Mouse (Mus musculus) embryonic facial prominence, embryonic 11.5 days (tissue): ENCODE results near the gene Agtr2. TPM values are rescaled to one million over a fixed set of nuclear protein-coding genes. Genes with fewer than 3 reads are reported as not detected.
A peak's percentile ranks its signal among the peaks of the same experiment; 100 is the strongest.
"Not testable (repeated sequence)": the region's sequence is repeated elsewhere in the genome, so short reads cannot be mapped to it uniquely, and the experiment has no call there.

Source experiments
- ATAC-seq: fragments of 200-750 bp; cut with Nextera tagmentation; replicated peaks from 2 replicates; pipeline ENCODE4 v1.8.0; 2017; ENCODE audit warnings: low read depth; ENCODE audit not compliant: insufficient number of reproducible peaks, low FRiP score, low TSS enrichment
- DNase-seq: peaks from one replicate; pipeline ENCODE4 v3.0.0-alpha.2; 2015; ENCODE audit warnings: low spot score
- H3K27ac ChIP-seq: fragments of 300-500 bp; sonication (generic); replicated peaks from 2 replicates; pipeline ENCODE4 v1.5.1; 2014; ENCODE audit warnings: mild to moderate bottlenecking, low read depth, low read length, control low read depth
- H3K27me3 ChIP-seq: fragments of 300-500 bp; sonication (generic); 2 replicates; pipeline ENCODE4 v1.6.1; 2014; ENCODE audit warnings: mild to moderate bottlenecking, low read length, moderate library complexity, mixed read lengths; ENCODE audit not compliant: control insufficient read depth, insufficient read depth
- H3K36me3 ChIP-seq: fragments of 300-500 bp; sonication (generic); replicated peaks from 2 replicates; pipeline ENCODE4 v1.6.1; 2014; ENCODE audit warnings: low read depth, mild to moderate bottlenecking, low read length, moderate library complexity, mixed read lengths; ENCODE audit not compliant: control insufficient read depth, insufficient read depth
- H3K4me1 ChIP-seq: fragments of 300-500 bp; sonication (generic); 2 replicates; pipeline ENCODE4 v1.6.1; 2014; ENCODE audit warnings: low read length, mixed read lengths; ENCODE audit not compliant: control insufficient read depth, insufficient read depth
- H3K4me2 ChIP-seq: fragments of 300-500 bp; sonication (generic); 2 replicates; pipeline ENCODE4 v1.6.1; 2014; ENCODE audit warnings: low read depth, mild to moderate bottlenecking, control low read depth, low read length, moderate library complexity
- H3K4me3 ChIP-seq: fragments of 300-500 bp; sonication (generic); 2 replicates; pipeline ENCODE4 v1.5.1; 2014; ENCODE audit warnings: low read depth, low read length, control low read depth
- H3K9ac ChIP-seq: fragments of 300-500 bp; sonication (generic); replicated peaks from 2 replicates; pipeline ENCODE4 v1.6.1; 2014; ENCODE audit warnings: mild to moderate bottlenecking, control low read depth, low read length
- H3K9me3 ChIP-seq: fragments of 300-500 bp; sonication (generic); replicated peaks from 2 replicates; pipeline ENCODE4 v1.6.1; 2016; ENCODE audit warnings: mild to moderate bottlenecking, low read length, inconsistent platforms, mixed read lengths; ENCODE audit not compliant: control insufficient read depth
- WGBS: fragments of 180-500 bp; shearing (Covaris S2); extraction: QIAGEN DNeasy Blood & Tissue Kit; methylation state at CpG from one replicate; pipeline ENCODE4 v1.1.7; 2014; 5-methylcytosine and 5-hydroxymethylcytosine counted together
- polyA plus RNA-seq: library from polyadenylated mRNA; unstranded; fragments of >200 nt; fragmentation: Nextera tagmentation; extraction: Ambion mirVana; gene quantifications from 2 replicates; pipeline ENCODE4 v1.2.1, GENCODE M21; 2014

The Agtr2 gene
- 6.4 and 11.2 TPM in 2 replicates for polyA plus RNA-seq

GRCm38 (mm10) chrX:21484414-21484813 is at the start of gene Agtr2:
Gene Agtr2 (plus strand): TSS chrX:21484544.
- Histone ChIP-seq H3K27me3 (no peaks in the 10 kb centered on the region), H3K4me3 (no peak within 1 kb of the TSS), H3K9ac (no peak within 1 kb of the TSS), H3K36me3 (no peaks in the 10 kb centered on the region), H3K4me2 (no peak within 1 kb of the TSS), H3K27ac (no peak within 1 kb of the TSS), H3K9me3 (no peaks in the 10 kb centered on the region), H3K4me1 (no peaks in the 10 kb centered on the region)
- WGBS, result 67% methylated on average over 5 of the region's 5 CpGs
- no peak for ATAC-seq
- peak; percentile 1 for DNase-seq

GRCm38 (mm10) chrX:21452519-21452918 is 31.8 kb upstream of the Agtr2 start:
- no peak for ATAC-seq
- Histone ChIP-seq H3K9me3 (no peaks in the 10 kb centered on the region), H3K27ac (no peak overlapping the region), H3K27me3 (no peaks in the 10 kb centered on the region), H3K36me3 (no peaks in the 10 kb centered on the region), H3K4me3 (no peak overlapping the region), H3K4me1 (no peaks in the 10 kb centered on the region), H3K4me2 (no peak overlapping the region), H3K9ac (no peak overlapping the region)
- 55% methylated on average over 3 of the region's 3 CpGs for WGBS
- no peak for DNase-seq

GRCm38 (mm10) chrX:21488111-21488510 is 3.8 kb downstream of the Agtr2 start:
- Histone ChIP-seq H3K27ac (no peak overlapping the region), H3K4me1 (no peaks in the 10 kb centered on the region), H3K9me3 (no peaks in the 10 kb centered on the region), H3K9ac (no peak overlapping the region), H3K4me3 (no peak overlapping the region), H3K4me2 (no peak overlapping the region), H3K27me3 (no peaks in the 10 kb centered on the region), H3K36me3 (no peaks in the 10 kb centered on the region)
- DNase-seq (no peak), ATAC-seq (no peak)
- WGBS, result 72% methylated on average over 2 of the region's 2 CpGs

- DNase-seq (no peak), ATAC-seq (no peak)
- Histone ChIP-seq H3K4me3 (no peak overlapping the region), H3K27ac (no peak overlapping the region), H3K4me1 (no peaks in the 10 kb centered on the region), H3K9ac (no peak overlapping the region), H3K36me3 (no peaks in the 10 kb centered on the region), H3K27me3 (no peaks in the 10 kb centered on the region), H3K9me3 (no peaks in the 10 kb centered on the region), H3K4me2 (no peak overlapping the region)
- 45% methylated on average over 2 of the region's 2 CpGs for WGBS
Measured at GRCm38 (mm10) chrX:21500242-21500641, 15.9 kb downstream of the Agtr2 start.

GRCm38 (mm10) chrX:21507333-21507732 is 23.0 kb downstream of the Agtr2 start:
- H3K9me3 ChIP-seq, H3K4me2 ChIP-seq, DNase-seq, H3K27me3 ChIP-seq, H3K4me1 ChIP-seq, H3K9ac ChIP-seq, H3K27ac ChIP-seq, H3K36me3 ChIP-seq, H3K4me3 ChIP-seq, ATAC-seq: not testable (repeated sequence)
- WGBS, result 81% methylated on average over 2 of the region's 2 CpGs

- DNase-seq, result no peak
- H3K36me3 ChIP-seq, result no peaks in the 10 kb centered on the region
- WGBS, result 82% methylated on average over 4 of the region's 4 CpGs
- no peaks in the 10 kb centered on the region for H3K9me3 ChIP-seq
- H3K4me1 ChIP-seq, result no peaks in the 10 kb centered on the region
- H3K4me2 ChIP-seq, result no peak overlapping the region
- no peaks in the 10 kb centered on the region for H3K27me3 ChIP-seq
- no peak overlapping the region for H3K4me3 ChIP-seq
- no peak for ATAC-seq
- H3K9ac ChIP-seq, result no peak overlapping the region
- no peak overlapping the region for H3K27ac ChIP-seq
Measured at GRCm38 (mm10) chrX:21522590-21522989, 38.2 kb downstream of the Agtr2 start.

Other genes with a start within 250 kb of the Agtr2 start
- gene Slc6a14, start 230.4 kb downstream of the Agtr2 start, polyA plus RNA-seq, result 0.11 and 0.33 TPM in 2 replicates